Mouse (Mus musculus): ENCODE data around the gene Med11.

- no peak for TF ChIP-seq CTCF (IDR thresholded peaks at IDR 0.05; ENCODE audit: extremely low read depth, insufficient read length, insufficient replicate concordance, low read depth, low read length)
- TF ChIP-seq POLR2A (IDR thresholded peaks at IDR 0.05; ENCODE audit: low read depth, low read length), result no peak
These were observed 38.0 kb downstream of the Med11 start for GRCm38 (mm10) chr11:70489684-70490083.
